Mouse (Mus musculus): ENCODE data around the gene Actn1. TPM values are rescaled to one million over a fixed set of nuclear protein-coding genes. Genes with fewer than 3 reads are reported as not detected.

The Actn1 gene
- polyA plus RNA-seq, 1 experiment from 2014 or later: 10.3 TPM

GRCm38 (mm10) chr12:80191371-80191770 is 68.8 kb downstream of the Actn1 start:
- ATAC-seq (ENCODE audit: low read depth): no peak

GRCm38 (mm10) chr12:80190915-80191314 is 69.3 kb downstream of the Actn1 start:
- Histone ChIP-seq H3K27me3 (ENCODE audit: control insufficient read depth, insufficient read depth, low read length) (no peaks in the 10 kb centered on the region), H3K9me3 (ENCODE audit: control insufficient read depth, low read length) (no peaks in the 10 kb centered on the region), H3K4me2 (ENCODE audit: low read depth, low read length) (no peak overlapping the region), H3K4me3 (ENCODE audit: low read depth, low read length) (no peak overlapping the region), H3K4me1 (ENCODE audit: control insufficient read depth, insufficient read depth, low read length) (no peaks in the 10 kb centered on the region), H3K9ac (replicated peaks; ENCODE audit: low read depth, low read length) (no peak overlapping the region), H3K27ac (ENCODE audit: low read depth, low read length) (no peak overlapping the region), H3K36me3 (ENCODE audit: control insufficient read depth, insufficient read depth, low read length) (no peaks in the 10 kb centered on the region)
- WGBS: 77% methylated on average over 10 of the region's 10 CpGs
- no peak for ATAC-seq (ENCODE audit: low read depth)

More at GRCm38 (mm10) chr12:80191371-80191770, 68.8 kb downstream of the Actn1 start:
- 77% methylated on average over 6 of the region's 6 CpGs for WGBS
- no peak overlapping the region for H3K4me3 ChIP-seq (ENCODE audit: low read depth, low read length)
- H3K9me3 ChIP-seq (ENCODE audit: control insufficient read depth, low read length): no peaks in the 10 kb centered on the region
- no peaks in the 10 kb centered on the region for H3K27me3 ChIP-seq (ENCODE audit: control insufficient read depth, insufficient read depth, low read length)
- H3K9ac ChIP-seq (replicated peaks; ENCODE audit: low read depth, low read length): no peak overlapping the region
- no peak overlapping the region for H3K27ac ChIP-seq (ENCODE audit: low read depth, low read length)
- no peaks in the 10 kb centered on the region for H3K36me3 ChIP-seq (ENCODE audit: control insufficient read depth, insufficient read depth, low read length)
- H3K4me2 ChIP-seq (ENCODE audit: low read depth, low read length): no peak overlapping the region
- no peaks in the 10 kb centered on the region for H3K4me1 ChIP-seq (ENCODE audit: control insufficient read depth, insufficient read depth, low read length)

GRCm38 (mm10) chr12:80184041-80184440 is 76.1 kb downstream of the Actn1 start:
- Histone ChIP-seq H3K9ac (replicated peaks; ENCODE audit: low read depth, low read length) (no peak overlapping the region), H3K4me3 (ENCODE audit: low read depth, low read length) (no peak overlapping the region), H3K4me1 (ENCODE audit: control insufficient read depth, insufficient read depth, low read length) (no peaks in the 10 kb centered on the region), H3K9me3 (ENCODE audit: control insufficient read depth, low read length) (no peaks in the 10 kb centered on the region), H3K4me2 (ENCODE audit: low read depth, low read length) (no peak overlapping the region), H3K27ac (ENCODE audit: low read depth, low read length) (no peak overlapping the region), H3K27me3 (ENCODE audit: control insufficient read depth, insufficient read depth, low read length) (no peaks in the 10 kb centered on the region), H3K36me3 (ENCODE audit: control insufficient read depth, insufficient read depth, low read length) (0 out of 2 replicates have a peak, but pooled peaks cover 4% of the 10 kb centered on the region)
- ATAC-seq (ENCODE audit: low read depth): no peak
- WGBS: 96% methylated on average over 5 of the region's 5 CpGs

- Histone ChIP-seq H3K4me1 (ENCODE audit: control insufficient read depth, insufficient read depth, low read length) (no peaks in the 10 kb centered on the region), H3K4me2 (ENCODE audit: low read depth, low read length) (no peak overlapping the region), H3K27ac (ENCODE audit: low read depth, low read length) (no peak overlapping the region), H3K4me3 (ENCODE audit: low read depth, low read length) (no peak overlapping the region), H3K9ac (replicated peaks; ENCODE audit: low read depth, low read length) (no peak overlapping the region), H3K36me3 (ENCODE audit: control insufficient read depth, insufficient read depth, low read length) (0 out of 2 replicates have a peak, but pooled peaks cover 4% of the 10 kb centered on the region), H3K27me3 (ENCODE audit: control insufficient read depth, insufficient read depth, low read length) (no peaks in the 10 kb centered on the region), H3K9me3 (ENCODE audit: control insufficient read depth, low read length) (no peaks in the 10 kb centered on the region)
- no peak for ATAC-seq (ENCODE audit: low read depth)
- WGBS: 96% methylated on average over 2 of the region's 2 CpGs
Observed at GRCm38 (mm10) chr12:80181831-80182230, 78.3 kb downstream of the Actn1 start.

GRCm38 (mm10) chr12:80178035-80178434 is 82.1 kb downstream of the Actn1 start:
- no peaks in the 10 kb centered on the region for H3K36me3 ChIP-seq (ENCODE audit: control insufficient read depth, insufficient read depth, low read length)
- no peak for ATAC-seq (ENCODE audit: low read depth)
- no peaks in the 10 kb centered on the region for H3K4me1 ChIP-seq (ENCODE audit: control insufficient read depth, insufficient read depth, low read length)
- WGBS: 81% methylated on average over 10 of the region's 10 CpGs
- no peak overlapping the region for H3K27ac ChIP-seq (ENCODE audit: low read depth, low read length)
- H3K9me3 ChIP-seq (ENCODE audit: control insufficient read depth, low read length): no peaks in the 10 kb centered on the region
- no peak overlapping the region for H3K9ac ChIP-seq (replicated peaks; ENCODE audit: low read depth, low read length)
- H3K4me2 ChIP-seq (ENCODE audit: low read depth, low read length): no peak overlapping the region
- no peaks in the 10 kb centered on the region for H3K27me3 ChIP-seq (ENCODE audit: control insufficient read depth, insufficient read depth, low read length)
- H3K4me3 ChIP-seq (ENCODE audit: low read depth, low read length): no peak overlapping the region

- ATAC-seq (ENCODE audit: low read depth): 0 out of 2 replicates have a peak, but pooled peaks have one; percentile 8
- peaks cover 7% of the 10 kb centered on the region; the same call in 1 of the 2 replicates for H3K36me3 ChIP-seq (ENCODE audit: control insufficient read depth, insufficient read depth, low read length)
- no peak overlapping the region for H3K9ac ChIP-seq (replicated peaks; ENCODE audit: low read depth, low read length)
- H3K27me3 ChIP-seq (ENCODE audit: control insufficient read depth, insufficient read depth, low read length): no peaks in the 10 kb centered on the region
- H3K4me3 ChIP-seq (ENCODE audit: low read depth, low read length): peak overlapping the region; percentile 47
- WGBS: 61% methylated on average over 12 of the region's 12 CpGs
- H3K4me2 ChIP-seq (ENCODE audit: low read depth, low read length): peak overlapping the region; percentile 35; the same call in 1 of the 2 replicates
- H3K9me3 ChIP-seq (ENCODE audit: control insufficient read depth, low read length): no peaks in the 10 kb centered on the region
- 0 out of 2 replicates have a peak, but pooled peaks cover 2% of the 10 kb centered on the region for H3K4me1 ChIP-seq (ENCODE audit: control insufficient read depth, insufficient read depth, low read length)
- H3K27ac ChIP-seq (ENCODE audit: low read depth, low read length): 0 out of 2 replicates have a peak overlapping the region, but pooled peaks have one; percentile 48
Observed at GRCm38 (mm10) chr12:80168736-80169135, 91.4 kb downstream of the Actn1 start.

- no peaks in the 10 kb centered on the region for H3K9me3 ChIP-seq (ENCODE audit: control insufficient read depth, low read length)
- H3K27ac ChIP-seq (ENCODE audit: low read depth, low read length): peak overlapping the region; percentile 86
- peak; percentile 90 for ATAC-seq (ENCODE audit: low read depth)
- H3K4me3 ChIP-seq (ENCODE audit: low read depth, low read length): peak overlapping the region; percentile 47
- 12% methylated on average over 35 of the region's 35 CpGs for WGBS
- H3K27me3 ChIP-seq (ENCODE audit: control insufficient read depth, insufficient read depth, low read length): no peaks in the 10 kb centered on the region
- peak overlapping the region; percentile 35 for H3K4me2 ChIP-seq (ENCODE audit: low read depth, low read length)
- H3K9ac ChIP-seq (replicated peaks; ENCODE audit: low read depth, low read length): peak overlapping the region; percentile 50; the same call in 1 of the 2 replicates
- 0 out of 2 replicates have a peak, but pooled peaks cover 2% of the 10 kb centered on the region for H3K4me1 ChIP-seq (ENCODE audit: control insufficient read depth, insufficient read depth, low read length)
- peaks cover 7% of the 10 kb centered on the region; the same call in 1 of the 2 replicates for H3K36me3 ChIP-seq (ENCODE audit: control insufficient read depth, insufficient read depth, low read length)
Observed at GRCm38 (mm10) chr12:80168178-80168686, 91.9 kb downstream of the Actn1 start.

- H3K27me3 ChIP-seq (ENCODE audit: control insufficient read depth, insufficient read depth, low read length): no peaks in the 10 kb centered on the region
- no peak overlapping the region for H3K27ac ChIP-seq (ENCODE audit: low read depth, low read length)
- H3K36me3 ChIP-seq (ENCODE audit: control insufficient read depth, insufficient read depth, low read length): peaks cover 7% of the 10 kb centered on the region; the same call in 1 of the 2 replicates
- no peak for ATAC-seq (ENCODE audit: low read depth)
- H3K4me1 ChIP-seq (ENCODE audit: control insufficient read depth, insufficient read depth, low read length): 0 out of 2 replicates have a peak, but pooled peaks cover 2% of the 10 kb centered on the region
- H3K4me2 ChIP-seq (ENCODE audit: low read depth, low read length): no peak overlapping the region
- H3K4me3 ChIP-seq (ENCODE audit: low read depth, low read length): no peak overlapping the region
- no peak overlapping the region for H3K9ac ChIP-seq (replicated peaks; ENCODE audit: low read depth, low read length)
- 86% methylated on average over 3 of the region's 3 CpGs for WGBS
- no peaks in the 10 kb centered on the region for H3K9me3 ChIP-seq (ENCODE audit: control insufficient read depth, low read length)
Observed at GRCm38 (mm10) chr12:80167321-80167720, 92.8 kb downstream of the Actn1 start.

GRCm38 (mm10) chr12:80166651-80167050 is 93.5 kb downstream of the Actn1 start:
- no peak for ATAC-seq (ENCODE audit: low read depth)
- Histone ChIP-seq H3K4me1 (ENCODE audit: control insufficient read depth, insufficient read depth, low read length) (0 out of 2 replicates have a peak, but pooled peaks cover 2% of the 10 kb centered on the region), H3K4me2 (ENCODE audit: low read depth, low read length) (no peak overlapping the region), H3K9ac (replicated peaks; ENCODE audit: low read depth, low read length) (no peak overlapping the region), H3K27ac (ENCODE audit: low read depth, low read length) (no peak overlapping the region), H3K4me3 (ENCODE audit: low read depth, low read length) (no peak overlapping the region), H3K27me3 (ENCODE audit: control insufficient read depth, insufficient read depth, low read length) (no peaks in the 10 kb centered on the region), H3K36me3 (ENCODE audit: control insufficient read depth, insufficient read depth, low read length) (peaks cover 7% of the 10 kb centered on the region; the same call in 1 of the 2 replicates), H3K9me3 (ENCODE audit: control insufficient read depth, low read length) (no peaks in the 10 kb centered on the region)
- 79% methylated on average over 4 of the region's 4 CpGs for WGBS
